Comparison of ENCODE assay signal across 14 mouse cellular contexts in genomic region chr10:55713386-55713785, GRCm38 (mm10).
"Had no signal": no experiment of that assay in that cellular context is flagged by ENCODE, and none has a peak within 500 bp of the region (broad histone marks: within the 10 kb centered on the region; RNA-seq: fewer than 3 reads in every experiment).

No protein-coding gene starts in this region.

- DNase-seq: cerebellum, adult 2 months; cerebellum, adult 9-10 months; cerebellum, postnatal 25 days; cerebellum, postnatal 36 days; embryo, embryonic 11 days; forebrain, postnatal 0 days; gastrocnemius, adult 2 months; gastrocnemius, postnatal 10 days; gastrocnemius, postnatal 14 days; gastrocnemius, postnatal 25 days; gastrocnemius, postnatal 36 days; heart, adult 11 months; heart, adult 18-20 months; heart, adult 2 months had no signal
